ENCODE assay signal across 16 mouse cellular contexts in genomic region chr16:75875896-75876295, GRCm38 (mm10).
DNase-seq lines count a peak whose midpoint lies in the region; ATAC-seq lines count a peak whose summit lies in the region.
"Had no signal": no experiment of that assay in that cellular context is flagged by ENCODE, and none has a peak within 500 bp of the region (broad histone marks: within the 10 kb centered on the region; RNA-seq: fewer than 3 reads in every experiment).

No protein-coding gene starts in this region.

- peak; percentile 19 to 29 for DNase-seq in cerebellum, postnatal 14 days
- peak; percentile 14 for DNase-seq in kidney, postnatal 10 days
- no peak for DNase-seq in kidney, postnatal 36 days
- DNase-seq in ovary, adult 18-20 months (ENCODE audit: low spot score): peak; percentile 3
- no peak for DNase-seq in ovary, postnatal 10 days (ENCODE audit: low spot score)
- DNase-seq in ovary, postnatal 14 days (ENCODE audit: low spot score): peak; percentile 5
- no peak for DNase-seq in cerebellum, adult 9-11 months
- DNase-seq: B cell, adult 2 months; cerebellum, adult 2 months; heart, postnatal 36 days; kidney, postnatal 14 days; layer of hippocampus, adult 9-11 months; thymus, postnatal 14 days had no signal

- ATAC-seq in cerebellum, adult (ENCODE audit: insufficient number of reproducible peaks, low FRiP score, low TSS enrichment): no peak
- ATAC-seq: hindbrain, embryonic 16.5 days; intestine, postnatal 0 days had no signal

Comparison
In these comparisons a context has a peak if more than half of its experiments do, and no peak if none do; other contexts are left out.
1. DNase-seq: peak in cerebellum, postnatal 14 days (2 of 2), kidney, postnatal 10 days (single experiment), ovary, adult 18-20 months (single experiment) and ovary, postnatal 14 days (single experiment); none in kidney, postnatal 36 days (0 of 2), ovary, postnatal 10 days (single experiment) and cerebellum, adult 9-11 months (single experiment).